Mouse (Mus musculus): Measurements from ENCODE around the gene Aloxe3. TPM values are rescaled to one million over a fixed set of nuclear protein-coding genes. Genes with fewer than 3 reads are reported as not detected.

Gene Aloxe3
- polyA plus RNA-seq, 1 experiment from 2014 or later, result 1.1 TPM

DNA sequence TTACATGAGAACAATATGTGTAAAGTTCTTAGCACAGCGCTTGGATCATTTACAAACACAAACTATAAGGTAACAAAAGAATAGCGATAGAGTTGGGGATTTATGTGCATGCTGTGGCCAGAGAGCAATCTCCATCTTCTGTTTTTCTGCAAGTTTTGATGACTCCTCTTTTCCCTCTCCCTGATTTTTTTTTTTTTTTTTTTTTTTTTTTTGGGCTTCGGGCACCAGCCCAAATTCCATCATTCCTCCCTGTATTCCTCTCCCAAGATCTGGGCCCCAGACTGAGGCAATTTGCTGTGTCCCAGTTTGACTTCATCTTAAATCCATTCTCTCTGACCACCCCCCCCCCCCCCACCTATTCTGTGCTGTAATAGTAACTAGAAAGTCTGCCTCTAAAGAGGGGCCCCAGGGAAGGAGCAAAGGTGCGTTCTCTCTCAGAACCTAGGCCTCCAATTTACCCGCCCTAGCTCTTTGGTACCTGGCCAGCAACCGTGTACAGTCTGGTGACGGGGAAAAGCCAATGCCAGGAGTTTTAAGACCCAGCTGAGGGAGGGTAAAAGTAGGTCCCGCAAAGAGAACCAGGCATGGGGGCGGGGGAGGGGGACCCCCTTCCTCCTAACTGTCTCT, 29.2 kb upstream of the Aloxe3 start:
- H3K27ac ChIP-seq, result peak overlapping the region; percentile 94
- ATAC-seq (ENCODE audit: insufficient number of reproducible peaks, insufficient read depth, low FRiP score, low TSS enrichment, low read depth), result peak; percentile 22; the same call in 1 of the 2 replicates
- peak overlapping the region; percentile 81 for H3K9ac ChIP-seq
- WGBS, result 10% methylated on average over 9 of the region's 9 CpGs
- H3K9me3 ChIP-seq, result no peaks in the 10 kb centered on the region
- no peaks in the 10 kb centered on the region for H3K27me3 ChIP-seq
- H3K4me3 ChIP-seq, result peak overlapping the region; percentile 67
- H3K4me1 ChIP-seq, result peaks cover 58% of the 10 kb centered on the region
- H3K36me3 ChIP-seq, result peaks cover 26% of the 10 kb centered on the region
- peak overlapping the region; percentile 98 for H3K4me2 ChIP-seq

DNA sequence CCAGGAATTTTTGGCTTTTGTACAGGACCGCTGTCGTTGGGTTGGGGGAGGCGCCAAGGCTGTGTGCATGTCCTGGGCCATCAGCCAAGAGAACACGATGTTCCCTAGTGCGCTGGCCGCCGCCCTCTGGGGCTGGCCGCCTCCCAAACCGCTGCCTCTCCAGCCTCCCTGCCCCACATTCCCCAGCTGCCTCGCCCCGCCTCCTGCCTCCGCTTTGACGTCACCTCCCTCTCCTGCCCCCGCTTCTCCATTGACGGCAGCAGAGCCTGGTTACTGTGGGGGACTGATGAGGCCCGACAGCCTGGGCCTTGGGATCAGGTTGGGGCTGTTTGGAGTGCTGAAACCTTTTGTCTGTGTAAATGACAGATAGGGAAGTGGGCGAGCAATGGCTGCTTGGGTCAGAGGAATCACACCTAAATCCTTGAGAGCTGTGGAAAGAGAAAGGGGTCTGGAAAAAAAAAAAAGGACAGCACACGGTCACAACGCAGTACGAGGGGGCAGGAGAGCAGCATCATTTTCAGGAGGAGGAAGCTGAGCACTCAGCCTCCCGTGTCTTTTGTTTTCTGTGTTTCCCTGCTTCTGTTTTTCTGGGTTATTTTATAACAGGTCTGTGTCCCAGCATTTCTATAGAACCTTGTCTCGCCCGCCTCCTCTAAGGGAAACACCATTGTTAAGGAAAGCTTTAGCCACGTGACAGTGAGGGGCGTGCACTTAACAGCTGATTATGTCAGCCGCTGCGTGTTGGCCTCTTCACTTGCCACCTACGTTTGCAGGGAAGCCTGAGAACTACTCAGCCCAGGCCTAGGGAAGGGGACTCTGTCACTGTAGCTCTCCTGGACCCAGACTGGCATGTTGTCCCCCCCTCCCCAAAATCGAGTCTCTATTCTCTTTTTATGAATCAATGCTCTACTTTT, 28.5 kb upstream of the Aloxe3 start:
- Histone ChIP-seq H3K9ac (peak overlapping the region; percentile 78), H3K4me2 (peak overlapping the region; percentile 98), H3K4me1 (peaks cover 54% of the 10 kb centered on the region), H3K4me3 (peak overlapping the region; percentile 67), H3K36me3 (peaks cover 26% of the 10 kb centered on the region), H3K27me3 (no peaks in the 10 kb centered on the region), H3K9me3 (no peaks in the 10 kb centered on the region), H3K27ac (peak overlapping the region; percentile 94)
- ATAC-seq (ENCODE audit: insufficient number of reproducible peaks, insufficient read depth, low FRiP score, low TSS enrichment, low read depth), result peak; percentile 63
- 3% methylated on average over 29 of the region's 29 CpGs for WGBS

DNA sequence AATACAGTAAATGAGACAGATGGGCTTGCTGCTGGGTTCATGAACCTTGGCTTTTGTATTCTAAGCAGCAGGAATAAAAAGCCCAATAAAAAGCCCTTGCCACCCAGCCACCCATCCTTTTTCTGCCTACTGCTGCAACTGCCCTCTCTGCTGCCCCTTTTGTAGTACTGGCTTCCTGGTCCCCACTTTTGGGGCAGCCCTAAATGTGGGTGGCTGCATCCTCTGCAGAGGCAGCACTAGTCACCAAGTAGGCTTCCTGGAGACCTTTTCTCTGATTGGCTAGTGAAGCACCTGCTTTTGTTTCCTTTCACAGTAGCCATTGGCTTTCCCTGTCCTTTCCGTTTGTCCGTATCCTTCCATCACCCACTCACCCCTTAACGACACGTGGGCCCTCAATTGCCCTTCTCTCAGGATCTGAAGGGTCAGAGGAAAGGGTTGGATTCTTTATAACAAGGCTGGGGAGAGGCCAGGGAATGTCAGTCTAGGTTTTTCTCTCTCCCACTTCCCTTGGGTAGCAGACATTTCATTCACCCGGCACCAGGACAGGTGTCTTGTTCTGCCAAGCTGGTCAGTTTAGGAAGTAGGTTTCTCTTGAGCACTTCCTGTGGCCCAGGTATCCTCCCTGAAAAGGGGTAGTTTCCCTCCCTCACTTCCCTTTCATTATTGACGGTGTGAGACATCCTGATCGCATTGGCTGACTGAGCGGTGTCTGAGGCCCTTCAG, 27.5 kb upstream of the Aloxe3 start:
- Histone ChIP-seq H3K4me1 (peaks cover 54% of the 10 kb centered on the region), H3K9ac (peak overlapping the region; percentile 78), H3K4me3 (peak overlapping the region; percentile 58)

DNA sequence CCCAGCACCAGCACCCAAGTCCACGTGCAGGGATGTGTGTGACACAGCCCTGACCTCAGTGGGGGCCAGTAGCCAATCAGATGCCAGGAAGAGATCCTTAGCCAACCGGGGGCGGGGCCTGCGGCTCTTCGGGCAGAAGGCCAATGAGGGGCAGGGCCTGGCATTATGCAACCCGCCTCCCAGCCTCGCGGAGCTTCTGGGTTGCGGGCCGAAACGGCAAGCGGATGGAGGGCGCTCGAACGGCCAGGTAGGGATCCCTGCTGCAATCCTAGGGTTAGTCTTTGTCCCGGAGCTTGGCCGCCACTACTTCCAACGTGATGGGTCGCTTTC, 27.0 kb upstream of the Aloxe3 start:
- Histone ChIP-seq H3K4me3 (peak overlapping the region; percentile 58), H3K4me1 (peaks cover 54% of the 10 kb centered on the region), H3K27me3 (no peaks in the 10 kb centered on the region), H3K27ac (peak overlapping the region; percentile 94), H3K4me2 (peak overlapping the region; percentile 98), H3K9ac (peak overlapping the region; percentile 78), H3K36me3 (peaks cover 33% of the 10 kb centered on the region), H3K9me3 (no peaks in the 10 kb centered on the region)
- whole genome bisulfite sequencing, result under 1% methylated on average over 19 of the region's 19 CpGs
- no peak for ATAC-seq (ENCODE audit: insufficient number of reproducible peaks, insufficient read depth, low FRiP score, low TSS enrichment, low read depth)

More for the DNA sequence above, 27.5 kb upstream of the Aloxe3 start:
- peak overlapping the region; percentile 98 for H3K4me2 ChIP-seq
- no peaks in the 10 kb centered on the region for H3K27me3 ChIP-seq
- no peaks in the 10 kb centered on the region for H3K9me3 ChIP-seq
- 25% methylated on average over 8 of the region's 8 CpGs for WGBS
- no peak for ATAC-seq (ENCODE audit: insufficient number of reproducible peaks, insufficient read depth, low FRiP score, low TSS enrichment, low read depth)
- H3K36me3 ChIP-seq, result peaks cover 28% of the 10 kb centered on the region
- peak overlapping the region; percentile 94 for H3K27ac ChIP-seq

DNA sequence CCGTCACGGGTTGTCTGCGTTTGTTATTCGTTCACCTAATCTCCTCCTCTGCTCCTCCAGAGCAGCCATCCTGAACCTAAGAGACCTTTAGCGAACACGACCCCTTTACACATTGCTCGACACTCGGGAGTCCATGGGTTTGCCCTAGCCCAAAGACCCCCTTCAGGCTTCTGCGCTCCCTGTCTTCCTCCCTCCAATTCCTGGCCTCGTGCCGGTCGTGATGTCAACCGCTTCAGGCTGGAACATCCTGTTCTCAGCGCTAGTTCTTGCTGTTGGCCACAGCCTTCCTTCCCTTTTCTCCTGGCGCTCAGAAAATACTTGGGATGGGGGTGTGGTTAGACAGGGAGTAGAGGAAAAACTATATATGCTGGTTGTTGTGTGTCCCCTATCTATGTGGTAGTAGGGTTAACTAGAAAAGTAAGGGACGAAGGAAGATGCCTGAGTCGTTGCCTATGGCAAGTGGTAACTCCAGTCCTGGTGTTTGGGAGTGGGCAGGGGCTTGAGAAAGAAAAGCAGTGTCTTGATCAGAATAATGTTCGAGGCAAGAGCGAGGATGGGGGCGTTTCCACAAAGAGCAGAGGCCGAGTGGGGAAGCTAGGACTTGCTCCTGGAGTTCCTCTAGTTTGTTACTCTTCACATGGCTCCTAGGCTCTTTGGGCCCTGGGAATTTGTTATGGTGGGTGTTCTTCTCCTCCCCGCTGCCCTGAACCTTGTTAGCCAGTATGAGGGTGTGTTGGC, 26.4 kb upstream of the Aloxe3 start:
- under 1% methylated on average over 22 of the region's 22 CpGs for WGBS
- H3K27ac ChIP-seq, result peak overlapping the region; percentile 94
- H3K9me3 ChIP-seq, result no peaks in the 10 kb centered on the region
- H3K4me2 ChIP-seq, result peak overlapping the region; percentile 98
- ATAC-seq (ENCODE audit: insufficient number of reproducible peaks, insufficient read depth, low FRiP score, low TSS enrichment, low read depth), result no peak
- H3K4me1 ChIP-seq, result peaks cover 48% of the 10 kb centered on the region
- H3K36me3 ChIP-seq, result peaks cover 39% of the 10 kb centered on the region
- H3K9ac ChIP-seq, result peak overlapping the region; percentile 78
- peak overlapping the region; percentile 58 for H3K4me3 ChIP-seq
- H3K27me3 ChIP-seq, result no peaks in the 10 kb centered on the region

DNA sequence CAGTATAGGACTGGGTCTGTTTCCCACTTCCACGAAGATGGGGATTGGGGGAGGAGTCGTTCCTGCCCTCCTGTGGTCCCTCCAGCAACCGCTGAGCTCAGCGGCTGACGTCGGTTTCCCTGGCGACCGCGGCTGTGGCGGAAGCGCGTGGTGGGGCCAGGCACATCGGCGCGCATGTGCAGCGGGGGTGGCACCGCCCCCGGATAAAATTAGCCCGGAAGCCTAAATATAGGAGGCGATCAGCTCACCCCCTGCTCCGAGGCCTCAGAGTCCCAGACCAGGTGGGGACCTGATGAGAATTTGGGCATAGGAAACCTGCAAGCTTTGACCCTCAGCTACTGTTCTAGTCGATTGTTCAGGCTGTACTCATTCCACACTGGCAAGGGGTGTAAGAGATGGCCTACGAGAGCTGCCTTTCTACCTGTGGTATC, 25.8 kb upstream of the Aloxe3 start:
- Histone ChIP-seq H3K36me3 (peaks cover 45% of the 10 kb centered on the region), H3K4me2 (peak overlapping the region; percentile 98), H3K27me3 (no peaks in the 10 kb centered on the region), H3K9ac (peak overlapping the region; percentile 78), H3K27ac (peak overlapping the region; percentile 94), H3K4me1 (peaks cover 47% of the 10 kb centered on the region), H3K4me3 (peak overlapping the region; percentile 58), H3K9me3 (no peaks in the 10 kb centered on the region)
- under 1% methylated on average over 23 of the region's 23 CpGs for WGBS
- no peak for ATAC-seq (ENCODE audit: insufficient number of reproducible peaks, insufficient read depth, low FRiP score, low TSS enrichment, low read depth)

DNA sequence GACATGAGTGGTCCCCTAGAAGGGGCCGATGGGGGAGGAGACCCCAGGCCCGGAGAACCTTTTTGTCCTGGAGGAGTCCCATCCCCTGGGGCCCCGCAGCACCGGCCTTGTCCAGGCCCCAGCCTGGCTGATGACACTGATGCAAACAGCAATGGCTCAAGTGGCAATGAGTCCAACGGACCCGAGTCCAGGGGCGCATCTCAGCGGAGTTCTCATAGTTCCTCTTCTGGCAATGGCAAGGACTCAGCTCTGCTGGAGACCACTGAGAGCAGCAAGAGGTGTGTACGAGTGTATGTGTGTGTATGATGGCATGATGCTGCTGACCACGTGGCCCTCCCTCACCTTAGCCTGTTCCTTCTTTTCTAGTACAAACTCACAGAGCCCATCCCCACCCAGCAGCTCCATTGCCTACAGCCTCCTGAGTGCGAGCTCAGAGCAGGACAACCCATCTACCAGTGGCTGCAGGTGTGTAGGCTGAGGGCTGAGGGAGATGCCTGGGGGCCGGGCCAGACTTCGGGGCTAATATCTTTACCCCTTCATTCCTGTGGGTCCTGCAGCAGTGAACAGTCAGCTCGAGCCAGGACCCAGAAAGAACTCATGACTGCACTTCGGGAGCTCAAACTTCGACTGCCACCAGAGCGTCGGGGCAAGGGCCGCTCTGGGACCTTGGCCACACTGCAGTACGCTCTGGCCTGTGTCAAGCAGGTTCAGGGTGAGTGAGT, 24.9 kb upstream of the Aloxe3 start:
- Histone ChIP-seq H3K27ac (peak overlapping the region; percentile 94; the same call in 1 of the 2 replicates), H3K4me3 (peak overlapping the region; percentile 58), H3K27me3 (no peaks in the 10 kb centered on the region), H3K4me1 (peaks cover 45% of the 10 kb centered on the region), H3K9ac (peak overlapping the region; percentile 78), H3K9me3 (no peaks in the 10 kb centered on the region), H3K36me3 (peaks cover 54% of the 10 kb centered on the region), H3K4me2 (peak overlapping the region; percentile 98)
- WGBS, result 93% methylated on average over 20 of the region's 20 CpGs
- no peak for ATAC-seq (ENCODE audit: insufficient number of reproducible peaks, insufficient read depth, low FRiP score, low TSS enrichment, low read depth)

DNA sequence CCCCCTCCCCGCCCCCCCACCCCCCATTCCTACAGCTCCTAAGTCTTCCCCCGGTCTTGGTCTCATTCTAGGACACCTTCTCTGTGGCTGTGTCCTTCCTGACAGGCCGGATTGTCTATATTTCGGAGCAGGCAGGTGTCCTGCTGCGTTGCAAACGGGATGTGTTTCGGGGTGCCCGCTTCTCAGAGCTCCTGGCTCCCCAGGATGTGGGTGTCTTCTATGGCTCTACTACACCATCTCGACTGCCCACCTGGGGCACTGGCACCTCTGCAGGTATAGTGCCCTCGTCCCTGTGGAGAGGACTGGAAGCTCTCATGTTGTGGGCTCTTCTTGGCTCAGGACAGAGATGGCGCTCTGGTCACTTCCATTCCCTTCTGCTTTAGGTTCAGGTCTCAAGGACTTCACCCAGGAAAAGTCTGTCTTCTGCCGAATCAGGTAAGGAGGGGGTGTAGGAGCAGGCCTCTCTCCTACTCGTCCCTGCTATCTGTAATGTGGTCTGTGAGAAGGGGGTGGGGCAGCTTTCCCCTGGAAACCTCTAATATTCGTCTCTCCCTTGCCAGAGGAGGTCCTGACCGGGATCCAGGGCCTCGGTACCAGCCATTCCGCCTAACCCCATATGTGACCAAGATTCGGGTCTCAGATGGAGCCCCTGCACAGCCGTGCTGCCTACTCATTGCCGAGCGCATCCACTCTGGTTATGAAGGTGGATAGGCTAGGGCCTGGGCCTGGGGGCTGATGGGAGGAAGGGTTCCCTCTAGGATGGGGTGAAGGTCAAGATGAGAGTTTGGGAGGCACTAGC, 23.9 kb upstream of the Aloxe3 start:
- 89% methylated on average over 21 of the region's 21 CpGs for WGBS
- no peak overlapping the region for H3K4me2 ChIP-seq
- H3K9me3 ChIP-seq, result no peaks in the 10 kb centered on the region
- no peak overlapping the region for H3K27ac ChIP-seq
- no peak overlapping the region for H3K9ac ChIP-seq
- no peaks in the 10 kb centered on the region for H3K27me3 ChIP-seq
- peaks cover 64% of the 10 kb centered on the region for H3K36me3 ChIP-seq
- H3K4me3 ChIP-seq, result no peak overlapping the region
- peaks cover 37% of the 10 kb centered on the region for H3K4me1 ChIP-seq
- no peak for ATAC-seq (ENCODE audit: insufficient number of reproducible peaks, insufficient read depth, low FRiP score, low TSS enrichment, low read depth)

DNA sequence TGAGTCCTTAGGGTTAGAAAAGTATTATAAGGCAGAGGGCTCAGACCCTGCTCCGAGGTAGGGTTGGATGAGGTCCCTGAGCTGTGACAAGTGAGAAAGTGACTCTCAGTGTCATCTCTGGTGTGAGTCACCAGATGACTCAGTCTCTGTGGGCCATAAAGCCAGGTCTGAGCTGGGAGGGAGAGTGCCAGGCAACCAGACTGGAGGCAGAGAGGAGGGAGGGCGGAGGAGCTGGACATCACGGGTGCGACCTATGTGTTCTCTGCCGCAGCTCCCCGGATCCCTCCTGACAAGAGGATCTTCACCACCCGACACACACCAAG, 23.3 kb upstream of the Aloxe3 start:
- no peak overlapping the region for H3K4me3 ChIP-seq
- no peak overlapping the region for H3K4me2 ChIP-seq
- no peak overlapping the region for H3K9ac ChIP-seq
- no peaks in the 10 kb centered on the region for H3K9me3 ChIP-seq
- no peak overlapping the region for H3K27ac ChIP-seq
- no peak for ATAC-seq (ENCODE audit: insufficient number of reproducible peaks, insufficient read depth, low FRiP score, low TSS enrichment, low read depth)
- H3K36me3 ChIP-seq, result peaks cover 70% of the 10 kb centered on the region
- peaks cover 32% of the 10 kb centered on the region for H3K4me1 ChIP-seq
- WGBS, result 95% methylated on average over 7 of the region's 7 CpGs
- no peaks in the 10 kb centered on the region for H3K27me3 ChIP-seq

DNA sequence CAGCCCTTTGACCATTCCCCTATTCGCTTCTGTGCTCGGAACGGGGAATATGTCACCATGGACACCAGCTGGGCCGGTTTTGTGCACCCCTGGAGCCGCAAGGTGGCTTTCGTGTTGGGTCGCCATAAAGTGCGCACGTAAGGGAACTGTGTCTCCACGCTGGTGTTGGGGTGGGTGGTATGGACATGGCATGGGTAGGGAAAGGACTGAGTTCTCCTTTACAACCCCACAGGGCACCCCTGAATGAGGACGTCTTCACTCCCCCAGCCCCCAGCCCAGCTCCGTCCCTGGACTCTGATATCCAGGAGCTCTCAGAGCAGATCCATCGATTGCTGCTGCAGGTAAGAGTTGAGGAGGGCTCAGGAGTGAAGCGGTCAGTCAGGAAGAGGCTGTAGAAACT, 22.6 kb upstream of the Aloxe3 start:
- no peaks in the 10 kb centered on the region for H3K27me3 ChIP-seq
- H3K4me2 ChIP-seq, result no peak overlapping the region
- ATAC-seq (ENCODE audit: insufficient number of reproducible peaks, insufficient read depth, low FRiP score, low TSS enrichment, low read depth), result no peak
- no peaks in the 10 kb centered on the region for H3K9me3 ChIP-seq
- WGBS, result 93% methylated on average over 14 of the region's 14 CpGs
- peaks cover 77% of the 10 kb centered on the region for H3K36me3 ChIP-seq
- H3K27ac ChIP-seq, result no peak overlapping the region
- no peak overlapping the region for H3K4me3 ChIP-seq
- H3K9ac ChIP-seq, result no peak overlapping the region
- peaks cover 24% of the 10 kb centered on the region for H3K4me1 ChIP-seq
